Mouse (Mus musculus): ENCODE results near the gene Sp100. TPM values are rescaled to one million over a fixed set of nuclear protein-coding genes. Genes with fewer than 3 reads are reported as not detected.
"Not testable (repeated sequence)": the region's sequence is repeated elsewhere in the genome, so short reads cannot be mapped to it uniquely, and the experiment has no call there.

Gene Sp100
- polyA plus RNA-seq (2015; fragmentation: Nextera tagmentation; extraction: Ambion mirVana) = 3.0 and 3.3 TPM in 2 replicates

- not testable (repeated sequence) for H3K9ac ChIP-seq
These were observed at the start of gene Sp100 for GRCm38 (mm10) chr1:85649881-85650280. TSS of gene Sp100 (plus strand) at chr1:85649988.

GRCm38 (mm10) chr1:85600078-85600477 is 49.7 kb upstream of the Sp100 start, which contains the start of gene Sp140:
TSS of gene Sp140 (plus strand) at chr1:85600378.
- H3K4me2 ChIP-seq = peak within 1 kb of the TSS; percentile 39

More at GRCm38 (mm10) chr1:85649881-85650280, at the start of gene Sp100:
- H3K36me3 ChIP-seq; H3K4me2 ChIP-seq; DNase-seq; H3K9me3 ChIP-seq (replicated peaks); H3K4me1 ChIP-seq (replicated peaks); H3K4me3 ChIP-seq (replicated peaks); H3K27me3 ChIP-seq; ATAC-seq (ENCODE audit: low read depth); H3K27ac ChIP-seq: not testable (repeated sequence)
- WGBS (ENCODE audit: insufficient replicate concordance) = 36% methylated on average over 6 of the region's 6 CpGs

GRCm38 (mm10) chr1:85600794-85601193 is 49.0 kb upstream of the Sp100 start:
- WGBS (ENCODE audit: insufficient replicate concordance) = 38% methylated on average over 4 of the region's 4 CpGs
- not testable (repeated sequence) for H3K9me3 ChIP-seq (replicated peaks); H3K36me3 ChIP-seq; ATAC-seq (ENCODE audit: low read depth); H3K27me3 ChIP-seq; H3K4me1 ChIP-seq (replicated peaks); H3K27ac ChIP-seq
- Histone ChIP-seq H3K9ac (0 out of 2 replicates have a peak overlapping the region, but pooled peaks have one; percentile 18), H3K4me3 (replicated peaks) (peak overlapping the region; percentile 22; the same call in 1 of the 2 replicates), H3K4me2 (peak overlapping the region; percentile 39)
- DNase-seq = peak; percentile 30

More at GRCm38 (mm10) chr1:85600078-85600477, 49.7 kb upstream of the Sp100 start, which contains the start of gene Sp140:
- Histone ChIP-seq H3K9ac (0 out of 2 replicates have a peak within 1 kb of the TSS, but pooled peaks have one; percentile 18), H3K4me3 (replicated peaks) (peak within 1 kb of the TSS; percentile 22; the same call in 1 of the 2 replicates)
- not testable (repeated sequence) for H3K4me1 ChIP-seq (replicated peaks); H3K9me3 ChIP-seq (replicated peaks); H3K27ac ChIP-seq; ATAC-seq (ENCODE audit: low read depth); DNase-seq; H3K36me3 ChIP-seq; H3K27me3 ChIP-seq
- no CpG with 5 or more reads among the region's 5 CpGs for WGBS (ENCODE audit: insufficient replicate concordance)

- H3K27ac ChIP-seq; H3K9ac ChIP-seq; H3K4me2 ChIP-seq; DNase-seq; H3K36me3 ChIP-seq; H3K9me3 ChIP-seq (replicated peaks); H3K27me3 ChIP-seq; H3K4me3 ChIP-seq (replicated peaks); H3K4me1 ChIP-seq (replicated peaks); ATAC-seq (ENCODE audit: low read depth): not testable (repeated sequence)
- no CpG with 5 or more reads among the region's 1 CpGs for WGBS (ENCODE audit: insufficient replicate concordance)
These were observed 45.4 kb upstream of the Sp100 start for GRCm38 (mm10) chr1:85604341-85604740.

GRCm38 (mm10) chr1:85608361-85608760 is 41.4 kb upstream of the Sp100 start:
- not testable (repeated sequence) for H3K4me3 ChIP-seq (replicated peaks); H3K4me2 ChIP-seq; ATAC-seq (ENCODE audit: low read depth); DNase-seq; H3K4me1 ChIP-seq (replicated peaks); H3K36me3 ChIP-seq; H3K9ac ChIP-seq; H3K27me3 ChIP-seq; H3K27ac ChIP-seq; H3K9me3 ChIP-seq (replicated peaks)
- 64% methylated on average over 3 of the region's 4 CpGs for WGBS (ENCODE audit: insufficient replicate concordance)

GRCm38 (mm10) chr1:85610581-85610980 is 39.2 kb upstream of the Sp100 start:
- not testable (repeated sequence) for H3K9ac ChIP-seq; H3K27me3 ChIP-seq; H3K4me3 ChIP-seq (replicated peaks); H3K9me3 ChIP-seq (replicated peaks); H3K36me3 ChIP-seq; DNase-seq; ATAC-seq (ENCODE audit: low read depth); H3K27ac ChIP-seq; H3K4me2 ChIP-seq; H3K4me1 ChIP-seq (replicated peaks)
- no CpG with 5 or more reads among the region's 4 CpGs for WGBS (ENCODE audit: insufficient replicate concordance)

GRCm38 (mm10) chr1:85615096-85615495 is 34.7 kb upstream of the Sp100 start:
- not testable (repeated sequence) for ATAC-seq (ENCODE audit: low read depth)

GRCm38 (mm10) chr1:85615819-85616218 is 34.0 kb upstream of the Sp100 start:
- WGBS (ENCODE audit: insufficient replicate concordance) = 38% methylated on average over 3 of the region's 3 CpGs
- not testable (repeated sequence) for DNase-seq

More at GRCm38 (mm10) chr1:85615096-85615495, 34.7 kb upstream of the Sp100 start:
- not testable (repeated sequence) for H3K4me3 ChIP-seq (replicated peaks); DNase-seq; H3K4me1 ChIP-seq (replicated peaks); H3K4me2 ChIP-seq; H3K27ac ChIP-seq; H3K27me3 ChIP-seq; H3K36me3 ChIP-seq; H3K9me3 ChIP-seq (replicated peaks); H3K9ac ChIP-seq
- WGBS (ENCODE audit: insufficient replicate concordance) = 84% methylated on average over 3 of the region's 3 CpGs

GRCm38 (mm10) chr1:85617161-85617560 is 32.6 kb upstream of the Sp100 start:
- WGBS (ENCODE audit: insufficient replicate concordance) = 40% methylated on average over 4 of the region's 5 CpGs
- not testable (repeated sequence) for H3K4me1 ChIP-seq (replicated peaks); H3K27me3 ChIP-seq; H3K36me3 ChIP-seq; H3K9ac ChIP-seq; H3K27ac ChIP-seq; H3K9me3 ChIP-seq (replicated peaks); H3K4me3 ChIP-seq (replicated peaks); H3K4me2 ChIP-seq; ATAC-seq (ENCODE audit: low read depth); DNase-seq

More at GRCm38 (mm10) chr1:85615819-85616218, 34.0 kb upstream of the Sp100 start:
- H3K27ac ChIP-seq; H3K36me3 ChIP-seq; H3K4me3 ChIP-seq (replicated peaks); H3K27me3 ChIP-seq; H3K4me1 ChIP-seq (replicated peaks); H3K9me3 ChIP-seq (replicated peaks); H3K4me2 ChIP-seq; H3K9ac ChIP-seq; ATAC-seq (ENCODE audit: low read depth): not testable (repeated sequence)

- not testable (repeated sequence) for DNase-seq; ATAC-seq (ENCODE audit: low read depth); H3K4me3 ChIP-seq (replicated peaks); H3K9ac ChIP-seq; H3K36me3 ChIP-seq; H3K27ac ChIP-seq; H3K4me2 ChIP-seq; H3K4me1 ChIP-seq (replicated peaks); H3K27me3 ChIP-seq; H3K9me3 ChIP-seq (replicated peaks)
- 38% methylated on average over 1 of the region's 1 CpGs for WGBS (ENCODE audit: insufficient replicate concordance)
These were observed 31.1 kb upstream of the Sp100 start for GRCm38 (mm10) chr1:85618689-85619088.

GRCm38 (mm10) chr1:85636936-85637335 is 12.9 kb upstream of the Sp100 start:
- H3K27me3 ChIP-seq; H3K4me3 ChIP-seq (replicated peaks); H3K4me1 ChIP-seq (replicated peaks); H3K36me3 ChIP-seq; DNase-seq; H3K9ac ChIP-seq; ATAC-seq (ENCODE audit: low read depth); H3K9me3 ChIP-seq (replicated peaks); H3K27ac ChIP-seq; H3K4me2 ChIP-seq: not testable (repeated sequence)
- WGBS (ENCODE audit: insufficient replicate concordance) = 39% methylated on average over 3 of the region's 3 CpGs

GRCm38 (mm10) chr1:85638144-85638543 is 11.6 kb upstream of the Sp100 start:
- 60% methylated on average over 4 of the region's 4 CpGs for WGBS (ENCODE audit: insufficient replicate concordance)
- DNase-seq; H3K27me3 ChIP-seq; H3K9me3 ChIP-seq (replicated peaks); H3K27ac ChIP-seq; H3K9ac ChIP-seq; H3K4me2 ChIP-seq; H3K4me1 ChIP-seq (replicated peaks); ATAC-seq (ENCODE audit: low read depth); H3K4me3 ChIP-seq (replicated peaks); H3K36me3 ChIP-seq: not testable (repeated sequence)
